Mouse (Mus musculus) cortical plate, adult 2 months (tissue): ENCODE measurements at regions not wholly inside any gene's neighbourhood (a gene's known extent, or its start where the extent isn't known, plus 50 kb on each side); places are given as distances from the start of the nearest gene placed in this dataset.

Experiments used
- CTCF ChIP-seq: fragments of 200-500 bp; IDR thresholded peaks from 2 replicates; pipeline ENCODE4 v1.5.1; 2011; ENCODE audit warnings: mild to moderate bottlenecking, control low read depth, low read length; ENCODE audit not compliant: insufficient read depth; ENCODE audit errors: extremely low read depth
- POLR2A ChIP-seq: fragments of 200-500 bp; IDR thresholded peaks from 2 replicates; pipeline ENCODE4 v1.6.1; 2011; ENCODE audit warnings: mild to moderate bottlenecking, low read length, control low read depth; ENCODE audit not compliant: insufficient read depth; ENCODE audit errors: extremely low read depth

DNA sequence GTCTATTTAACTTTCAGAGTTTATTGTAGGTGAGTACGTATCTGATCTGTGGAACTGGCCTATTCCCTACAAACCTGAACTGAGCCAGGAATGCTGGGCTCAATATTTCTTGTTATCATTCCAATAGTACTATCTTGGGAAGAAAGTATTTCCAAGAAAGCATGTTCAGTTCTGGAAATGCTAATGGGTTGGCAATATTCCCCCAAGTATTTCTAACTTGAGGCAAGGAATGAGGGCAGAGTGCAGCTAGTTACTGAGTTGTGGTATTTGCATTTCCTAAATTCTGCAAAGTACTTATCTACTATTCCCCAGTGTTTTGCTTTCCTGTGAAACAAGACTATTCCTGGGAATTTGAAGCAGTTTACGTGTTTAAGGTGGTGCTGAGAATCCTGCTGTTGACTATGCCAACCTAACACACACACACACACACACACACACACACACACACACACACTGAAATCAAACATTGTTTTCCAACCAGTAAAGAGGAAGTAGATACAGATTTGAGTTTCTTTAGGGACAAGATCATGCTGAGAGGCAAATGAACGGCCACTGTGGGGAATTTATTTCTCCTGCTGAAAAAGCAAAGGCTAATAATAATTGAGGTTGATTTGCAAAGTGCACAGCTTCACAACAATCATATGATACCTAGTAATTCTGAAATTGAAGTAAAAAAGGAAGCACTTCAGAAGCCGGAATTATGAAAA is 1248.4 kb upstream of the Zeb2 start:
- TF ChIP-seq CTCF (no peak), POLR2A (no peak)
